Mouse (Mus musculus) heart, adult 9 months (tissue): ENCODE data around the gene Hoxd13.
A peak's percentile ranks its signal among the peaks of the same experiment; 100 is the strongest.

Experiments
- DNase-seq, 2 experiments: peaks; one replicate each; pipeline ENCODE4 v3.0.0; 2022; ENCODE audit warnings: low spot score in 2 of 2

The Hoxd13 gene

GRCm38 (mm10) chr2:74680561-74681398 is 12.7 kb downstream of the Hoxd13 start:
- DNase-seq, result no peak

GRCm38 (mm10) chr2:74681594-74682531 is 13.8 kb downstream of the Hoxd13 start:
- no peak for DNase-seq

DNA sequence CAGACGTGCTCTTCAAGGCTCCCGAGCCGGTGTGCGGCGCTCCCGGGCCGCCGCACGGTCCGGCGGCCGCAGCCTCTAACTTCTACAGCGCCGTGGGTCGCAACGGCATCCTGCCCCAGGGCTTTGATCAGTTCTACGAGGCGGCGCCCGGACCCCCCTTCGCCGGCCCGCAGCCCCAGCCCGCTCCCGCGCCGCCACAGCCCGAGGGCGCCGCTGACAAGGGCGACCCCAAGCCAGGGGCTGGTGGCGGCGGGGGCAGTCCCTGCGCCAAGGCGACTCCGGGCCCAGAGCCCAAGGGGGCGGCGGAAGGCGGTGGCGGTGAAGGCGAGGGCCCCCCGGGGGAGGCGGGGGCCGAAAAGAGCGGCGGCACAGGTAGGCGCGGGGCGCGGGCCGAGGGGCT is 14.7 kb downstream of the Hoxd13 start:
- no peak for DNase-seq

- no peak for DNase-seq
These were observed 15.4 kb downstream of the Hoxd13 start for GRCm38 (mm10) chr2:74683471-74683951.

- DNase-seq, result no peak
These were observed 16.0 kb downstream of the Hoxd13 start for GRCm38 (mm10) chr2:74684106-74684505.

GRCm38 (mm10) chr2:74685059-74685603 is 17.0 kb downstream of the Hoxd13 start:
- no peak for DNase-seq

DNA sequence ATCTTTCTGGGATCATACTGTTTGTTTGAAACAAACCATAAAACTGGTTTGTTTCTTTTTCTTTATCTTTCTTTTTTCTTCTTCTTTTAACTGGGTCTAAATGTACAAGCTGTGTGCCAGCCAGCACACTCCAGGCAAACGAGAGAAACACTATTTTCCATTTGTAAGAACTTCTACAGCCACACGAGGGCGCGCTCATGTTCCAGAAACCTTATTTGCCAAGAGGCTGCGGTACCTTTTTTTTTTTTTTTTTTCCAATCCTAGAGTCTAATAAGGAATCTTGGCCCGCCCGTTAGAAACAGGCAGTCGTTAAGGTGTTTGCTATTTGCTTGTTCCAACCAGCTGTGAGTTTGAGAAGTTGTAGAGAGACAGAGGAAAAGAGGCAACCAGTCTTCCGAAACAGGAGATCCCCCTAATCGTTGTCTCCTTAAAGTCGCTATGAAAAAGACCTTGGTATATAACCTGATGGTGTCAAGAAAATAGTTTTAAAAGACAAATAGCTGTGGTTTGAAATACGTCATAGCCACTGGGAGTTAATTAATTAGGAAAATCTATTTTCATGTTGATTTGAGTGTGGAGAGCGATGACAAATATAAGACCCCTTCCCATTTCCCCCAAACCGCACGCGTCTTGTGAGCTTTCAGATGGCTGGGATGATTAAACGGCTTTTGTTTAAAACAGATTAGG is 18.3 kb downstream of the Hoxd13 start:
- peak in 1 of 2 experiments; percentile 47 for DNase-seq

DNA sequence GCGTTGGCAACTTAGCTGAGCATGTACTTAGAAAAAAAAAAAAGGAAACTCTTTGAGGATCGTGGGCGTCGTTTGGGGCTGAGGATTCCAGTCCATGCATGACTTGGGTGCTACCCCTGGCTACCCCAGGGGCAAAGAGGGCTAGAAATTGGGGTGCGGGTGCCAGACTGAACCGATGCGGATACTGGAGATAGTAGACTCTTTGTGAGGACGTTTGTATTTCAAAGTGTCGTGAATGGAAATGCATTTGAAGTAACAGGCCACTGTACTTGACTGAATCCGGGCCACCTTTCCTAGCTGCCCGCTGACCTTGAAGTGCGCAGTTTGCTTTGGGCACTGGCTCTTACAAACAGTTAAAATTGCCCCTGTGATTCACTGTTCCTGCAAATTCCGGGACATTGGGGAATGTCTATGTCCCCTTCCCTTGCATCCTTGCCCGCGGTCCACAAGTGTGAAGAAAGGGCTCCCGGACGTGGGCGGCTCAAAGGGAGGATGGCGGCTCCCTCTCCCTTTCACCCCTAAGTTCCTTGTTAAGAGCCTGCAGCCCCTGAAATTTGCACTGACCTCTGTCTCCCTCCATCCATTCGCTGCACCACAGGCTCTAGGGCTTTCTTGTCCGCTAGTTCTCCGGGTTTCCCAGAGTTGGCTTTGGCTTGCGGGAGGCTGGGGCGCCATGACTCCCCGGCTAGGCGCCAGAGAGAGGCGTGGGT is 19.0 kb downstream of the Hoxd13 start:
- DNase-seq, result no peak

GRCm38 (mm10) chr2:74687698-74688555 is 19.8 kb downstream of the Hoxd13 start:
- DNase-seq, result no peak

DNA sequence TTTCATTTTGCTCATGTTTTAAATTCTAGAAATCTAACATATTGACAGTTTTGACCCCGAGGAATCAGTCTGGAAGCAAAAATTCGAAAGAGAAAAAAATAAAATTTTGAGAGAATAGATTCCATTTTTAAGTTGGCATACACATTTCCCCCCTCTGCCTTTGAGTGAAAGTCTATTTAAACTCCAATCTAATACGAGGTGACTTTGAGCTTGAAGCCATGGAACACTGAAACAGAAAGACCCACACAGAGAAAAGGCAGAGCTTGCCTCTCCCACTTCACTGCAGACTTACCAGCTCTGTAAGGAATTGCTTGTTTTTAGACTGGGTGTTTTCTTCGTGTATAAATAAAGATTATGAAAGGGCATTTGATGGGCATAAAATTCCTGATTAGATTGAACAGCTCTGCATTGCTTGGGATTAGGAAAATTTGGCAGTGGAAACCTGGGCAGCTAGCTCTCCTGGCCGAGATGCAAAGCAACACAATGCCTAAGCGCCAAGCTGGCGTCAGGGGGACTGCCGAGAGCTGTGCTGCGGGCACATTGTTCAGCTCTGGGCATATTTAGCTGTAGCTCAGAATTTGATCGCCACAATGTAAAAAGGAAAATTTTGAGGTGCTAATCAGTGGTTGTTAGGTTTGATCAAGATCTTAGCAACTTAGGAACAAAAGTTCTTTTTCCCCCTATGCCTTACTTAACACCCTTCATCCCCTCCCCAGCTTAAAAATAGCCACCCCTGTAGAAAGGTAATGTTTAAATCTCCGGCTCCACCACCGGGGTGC is 20.9 kb downstream of the Hoxd13 start:
- no peak for DNase-seq

GRCm38 (mm10) chr2:74689574-74690337 is 21.6 kb downstream of the Hoxd13 start:
- no peak for DNase-seq

GRCm38 (mm10) chr2:74690338-74690716 is 22.2 kb downstream of the Hoxd13 start:
- no peak for DNase-seq

DNA sequence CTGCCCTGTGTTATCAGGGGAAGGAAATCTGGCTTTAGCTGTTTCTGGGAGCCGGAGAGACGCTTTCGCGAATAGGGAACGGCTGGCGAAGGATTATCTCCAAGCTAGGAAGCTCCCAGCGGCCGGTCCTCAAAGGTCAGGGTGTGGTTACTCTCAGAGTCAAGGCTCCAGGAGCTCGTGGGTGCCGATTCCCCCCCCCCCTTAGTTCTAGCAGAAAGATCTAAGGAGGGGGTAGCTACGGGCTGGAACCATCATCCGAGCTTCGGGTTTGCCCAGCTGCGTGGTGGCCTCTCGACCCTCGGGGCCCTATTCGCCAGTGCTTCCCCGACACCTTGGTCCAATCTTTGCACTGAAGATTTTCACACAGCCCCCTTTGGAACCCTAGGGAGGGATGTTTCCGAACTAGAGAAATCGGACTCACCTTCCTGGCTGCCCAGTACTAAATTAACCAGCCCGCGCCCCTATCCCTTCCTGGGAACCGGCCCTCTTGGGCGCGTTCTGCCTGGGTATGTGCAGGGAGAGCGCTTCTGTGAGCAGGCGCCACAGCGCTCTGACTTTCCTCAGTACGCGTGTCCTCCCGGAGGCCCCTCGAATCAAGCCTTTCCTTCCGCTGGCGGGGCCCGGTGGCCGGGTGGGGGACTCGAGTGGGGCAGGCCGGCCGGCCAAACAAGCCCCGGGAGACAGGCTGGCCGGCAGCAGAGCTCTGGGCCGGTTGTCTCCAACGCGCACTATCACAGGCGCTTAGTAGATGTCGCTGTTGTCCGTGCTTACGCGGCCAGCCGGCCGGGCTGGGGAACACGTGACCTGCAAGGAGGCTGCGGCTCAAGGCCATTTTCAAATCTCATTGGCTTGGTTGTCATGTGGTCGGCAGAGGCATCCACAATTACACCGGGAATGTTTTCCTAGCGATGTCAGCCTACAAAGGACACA is 23.2 kb downstream of the Hoxd13 start, which contains the start of gene Hoxd10:
Gene Hoxd10, plus strand, starts transcription at position 903 of the 930 bp plus-strand sequence.
- no peak for DNase-seq

DNA sequence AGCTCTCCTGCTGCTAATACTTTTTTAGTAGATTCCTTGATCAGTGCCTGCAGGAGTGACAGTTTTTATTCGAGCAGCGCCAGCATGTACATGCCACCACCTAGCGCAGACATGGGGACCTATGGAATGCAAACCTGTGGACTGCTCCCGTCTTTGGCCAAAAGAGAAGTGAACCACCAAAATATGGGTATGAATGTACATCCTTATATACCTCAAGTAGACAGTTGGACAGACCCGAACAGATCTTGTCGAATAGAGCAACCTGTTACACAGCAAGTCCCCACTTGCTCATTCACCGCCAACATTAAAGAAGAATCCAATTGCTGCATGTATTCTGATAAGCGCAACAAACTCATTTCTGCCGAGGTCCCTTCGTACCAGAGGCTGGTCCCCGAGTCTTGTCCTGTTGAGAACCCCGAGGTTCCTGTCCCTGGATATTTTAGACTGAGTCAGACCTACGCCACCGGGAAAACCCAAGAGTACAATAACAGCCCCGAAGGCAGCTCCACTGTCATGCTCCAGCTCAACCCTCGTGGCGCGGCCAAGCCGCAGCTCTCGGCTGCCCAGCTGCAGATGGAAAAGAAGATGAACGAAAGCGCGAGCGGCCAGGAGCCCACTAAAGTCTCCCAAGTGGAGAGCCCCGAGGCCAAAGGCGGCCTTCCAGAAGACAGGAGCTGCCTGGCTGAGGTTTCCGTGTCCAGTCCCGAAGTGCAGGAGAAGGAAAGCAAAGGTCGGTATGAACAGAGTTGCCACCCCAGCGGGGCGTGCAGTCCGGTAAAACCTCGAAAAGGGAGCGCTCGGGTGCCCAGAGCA is 24.1 kb downstream of the Hoxd13 start:
- no peak for DNase-seq

- DNase-seq, result no peak
These were observed 24.8 kb downstream of the Hoxd13 start for GRCm38 (mm10) chr2:74692808-74693431.

- no peak for DNase-seq
These were observed 25.3 kb downstream of the Hoxd13 start for GRCm38 (mm10) chr2:74693432-74693827.
